ENCODE assay signal across 11 mouse cellular contexts in the genomic region with DNA sequence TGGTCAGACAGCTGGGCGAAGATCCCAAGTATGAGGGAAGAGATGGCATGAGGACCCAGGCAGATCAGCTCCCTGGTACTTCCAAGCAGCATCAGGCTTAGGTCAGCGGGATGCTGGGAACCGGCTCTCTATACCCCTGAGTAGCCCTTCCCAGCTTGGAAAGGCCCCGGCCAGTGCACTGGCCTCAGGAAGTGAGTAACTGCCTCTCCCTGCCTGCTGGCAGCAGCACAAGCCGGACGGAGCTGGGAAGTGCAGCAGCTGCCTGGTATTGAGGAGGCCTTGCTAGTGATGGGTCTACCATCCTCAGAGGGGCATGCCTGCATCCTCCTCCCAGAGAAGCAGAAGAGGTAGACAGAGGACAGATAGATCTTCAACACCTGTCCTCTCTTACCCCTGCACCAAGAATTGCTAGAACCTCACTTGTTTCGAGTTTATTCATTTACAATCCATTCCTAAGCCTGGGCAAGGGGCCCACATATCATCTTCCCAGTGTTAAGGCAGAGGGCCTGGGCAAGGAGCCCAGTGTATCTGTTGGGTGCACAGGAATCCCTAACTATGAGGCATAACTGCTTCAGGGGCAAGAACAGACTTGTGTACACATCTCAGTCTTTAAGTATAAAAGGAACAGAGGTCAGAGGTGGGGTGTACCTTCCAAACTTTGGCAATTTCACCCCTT. TPM values are rescaled to one million over a fixed set of nuclear protein-coding genes. Genes with fewer than 3 reads are reported as not detected.
DNase-seq lines count a peak whose midpoint lies in the region; ATAC-seq and TF ChIP-seq lines count a peak whose summit lies in the region.
"Had no signal": no experiment of that assay in that cellular context is flagged by ENCODE, and none has a peak within 500 bp of the region (broad histone marks: within the 10 kb centered on the region; RNA-seq: fewer than 3 reads in every experiment).

No protein-coding gene starts in this region.

- H3K9ac ChIP-seq in kidney, embryonic 14.5 days (ENCODE audit: low read depth, low read length), result no peak overlapping the region
- no peak overlapping the region for H3K9ac ChIP-seq in intestine, embryonic 15.5 days

- peaks cover 5% of the 10 kb centered on the region for H3K4me1 ChIP-seq in kidney, adult 2 months (ENCODE audit: control insufficient read depth, insufficient read depth, low read length)
- H3K4me1 ChIP-seq in kidney, embryonic 14.5 days (ENCODE audit: control insufficient read depth, insufficient read depth, low read length), result peaks cover 12% of the 10 kb centered on the region
- peaks cover 35% of the 10 kb centered on the region for H3K4me1 ChIP-seq in intestine, embryonic 15.5 days (replicated peaks)
- H3K4me1 ChIP-seq in cerebellum, adult 2 months (ENCODE audit: control insufficient read depth, insufficient read depth, low read length), result no peaks in the 10 kb centered on the region

- no peak overlapping the region for H3K4me2 ChIP-seq in kidney, embryonic 14.5 days (replicated peaks; ENCODE audit: low read depth, low read length)
- no peak overlapping the region for H3K4me2 ChIP-seq in intestine, embryonic 15.5 days (replicated peaks)

- WGBS in kidney, adult 2 months, result 66% methylated on average over 7 of the region's 7 CpGs
- WGBS in kidney, embryonic 14.5 days, result 60% methylated on average over 7 of the region's 7 CpGs
- 54% methylated on average over 7 of the region's 7 CpGs for WGBS in intestine, embryonic 15.5 days
- 59% methylated on average over 7 of the region's 7 CpGs for WGBS in cerebellum, adult 2 months

- no peak overlapping the region for H3K4me3 ChIP-seq in kidney, adult 2 months (ENCODE audit: insufficient read depth, low read depth, low read length)
- no peak overlapping the region for H3K4me3 ChIP-seq in kidney, embryonic 14.5 days (ENCODE audit: low read length)
- no peak overlapping the region for H3K4me3 ChIP-seq in intestine, embryonic 15.5 days (replicated peaks)
- H3K4me3 ChIP-seq in cerebellum, adult 2 months (replicated peaks; ENCODE audit: insufficient read depth, low read depth, low read length), result no peak overlapping the region
- H3K4me3 ChIP-seq: midbrain, embryonic 10.5 days had no signal

- H3K9me3 ChIP-seq in kidney, embryonic 14.5 days (ENCODE audit: control insufficient read depth, low read length), result no peaks in the 10 kb centered on the region
- H3K9me3 ChIP-seq in intestine, embryonic 15.5 days, result no peaks in the 10 kb centered on the region
- H3K9me3 ChIP-seq: midbrain, embryonic 10.5 days had no signal

- no peak overlapping the region for H3K27ac ChIP-seq in kidney, adult 2 months (ENCODE audit: insufficient read depth, low read depth, low read length)
- H3K27ac ChIP-seq in kidney, embryonic 14.5 days (ENCODE audit: low read depth, low read length), result no peak overlapping the region
- peak overlapping the region; percentile 27; the same call in 1 of the 2 replicates for H3K27ac ChIP-seq in intestine, embryonic 15.5 days
- H3K27ac ChIP-seq in cerebellum, adult 2 months (ENCODE audit: insufficient read depth, low read length), result no peak overlapping the region
- H3K27ac ChIP-seq: midbrain, embryonic 10.5 days had no signal

- H3K27me3 ChIP-seq in kidney, adult 2 months (replicated peaks; ENCODE audit: control insufficient read depth, insufficient read depth, low read length), result no peaks in the 10 kb centered on the region
- H3K27me3 ChIP-seq in kidney, embryonic 14.5 days (ENCODE audit: control insufficient read depth, insufficient read depth, low read length), result peaks cover 8% of the 10 kb centered on the region; the same call in 1 of the 2 replicates
- H3K27me3 ChIP-seq in intestine, embryonic 15.5 days (replicated peaks), result peaks cover 5% of the 10 kb centered on the region; the same call in 1 of the 2 replicates
- H3K27me3 ChIP-seq in cerebellum, adult 2 months (ENCODE audit: control insufficient read depth, insufficient read depth, low read length), result no peaks in the 10 kb centered on the region; the same call in 1 of the 2 replicates

- no peak for ATAC-seq in kidney, embryonic 14.5 days (ENCODE audit: low FRiP score, low TSS enrichment)
- peak; percentile 31; the same call in 1 of the 2 replicates for ATAC-seq in intestine, embryonic 15.5 days
- ATAC-seq in erythroblast, adult 5-6 weeks (replicated peaks; ENCODE audit: low FRiP score, poor library complexity, severe bottlenecking), result no peak

- no peaks in the 10 kb centered on the region for H3K36me3 ChIP-seq in kidney, adult 2 months (ENCODE audit: control insufficient read depth, insufficient read depth, low read length)
- H3K36me3 ChIP-seq in kidney, embryonic 14.5 days (ENCODE audit: control insufficient read depth, insufficient read depth, low read length), result no peaks in the 10 kb centered on the region
- no peaks in the 10 kb centered on the region for H3K36me3 ChIP-seq in intestine, embryonic 15.5 days
- H3K36me3 ChIP-seq: midbrain, embryonic 10.5 days had no signal

- peak; percentile 66 for DNase-seq in kidney, adult 2 months
- peak; percentile 64 for DNase-seq in gastrocnemius, postnatal 10 days
- peak; percentile 25 for DNase-seq in skeletal muscle tissue, adult 2 months (ENCODE audit: low read depth, low spot score)
- DNase-seq in spleen, postnatal 14 days (ENCODE audit: low spot score in 2 of 2), result no peak
- no peak for DNase-seq in cerebellum, adult 2 months
- DNase-seq: thymus, postnatal 14 days had no signal

- TF ChIP-seq CTCF in kidney, adult 2 months (conservative IDR thresholded peaks at IDR 0.05; ENCODE audit: insufficient read depth, insufficient read length, low read depth, low read length), result no peak
- TF ChIP-seq CTCF in cerebellum, adult 2 months (IDR thresholded peaks at IDR 0.05; ENCODE audit: borderline replicate concordance, insufficient read depth, low read depth, low read length), result no peak

- TF ChIP-seq POLR2A in kidney, adult 2 months (IDR thresholded peaks at IDR 0.05; ENCODE audit: low read depth, low read length), result no peak
- no peak for TF ChIP-seq POLR2A in cerebellum, adult 2 months (IDR thresholded peaks at IDR 0.05; ENCODE audit: borderline replicate concordance, insufficient read depth, low read length)

RNA-seq across cellular contexts. Expression of gene Bdkrb2, which starts 5.6 kb away (rescaled TPM):
- 0.54 and 0.64 TPM in 2 replicates for polyA plus RNA-seq in kidney, adult 2 months (2012; rRNA removed)
- 0.12 and 0.14 TPM in 2 replicates for polyA plus RNA-seq in kidney, embryonic 14.5 days (2014; fragmentation: Nextera tagmentation; extraction: Ambion mirVana)
- 1 to 10 TPM; 1.2 to 1.5 TPM for total RNA-seq in gastrocnemius, postnatal 10 days (2021)
- 4.5 and 4.6 TPM in 2 replicates for polyA plus RNA-seq in intestine, embryonic 15.5 days (2015; fragmentation: Nextera tagmentation; extraction: Ambion mirVana)
- total RNA-seq in erythroblast, adult 5-6 weeks (2015; ENCODE audit: low replicate concordance), result not detected in 2 replicates
- not detected in 2 replicates for total RNA-seq in erythroblast, adult 5-6 weeks (2017; ENCODE audit: low replicate concordance)
- 0.68 and 0.70 TPM in 2 replicates for polyA plus RNA-seq in cerebellum, adult 2 months (2012; rRNA removed)

RNA-seq across cellular contexts. Expression of gene Bdkrb1, which starts 45.5 kb away (rescaled TPM):
- polyA plus RNA-seq in kidney, adult 2 months (2012; rRNA removed), result 0.15 TPM in 1 of 2 replicates, not detected in the other
- polyA plus RNA-seq in kidney, embryonic 14.5 days (2014; fragmentation: Nextera tagmentation; extraction: Ambion mirVana), result not detected in 2 replicates
- total RNA-seq in gastrocnemius, postnatal 10 days (2021), result under 1 TPM in 1 of 2 experiments, not detected in 1; 0.23 TPM
- 0.31 and 0.37 TPM in 2 replicates for polyA plus RNA-seq in intestine, embryonic 15.5 days (2015; fragmentation: Nextera tagmentation; extraction: Ambion mirVana)
- not detected in 2 replicates for total RNA-seq in erythroblast, adult 5-6 weeks (2015; ENCODE audit: low replicate concordance)
- total RNA-seq in erythroblast, adult 5-6 weeks (2017; ENCODE audit: low replicate concordance), result not detected in 2 replicates
- 0.36 TPM in 1 of 2 replicates, not detected in the other for polyA plus RNA-seq in cerebellum, adult 2 months (2012; rRNA removed)
- total RNA-seq: left cerebral cortex, postnatal 10 days had no signal
- polyA plus RNA-seq: midbrain, embryonic 10.5 days had no signal

Comparison
In these comparisons a context has a peak if more than half of its experiments do, and no peak if none do; other contexts are left out.
1. DNase-seq: peak in kidney, adult 2 months (single experiment), gastrocnemius, postnatal 10 days (single experiment) and skeletal muscle tissue, adult 2 months (single experiment); none in spleen, postnatal 14 days (0 of 2) and cerebellum, adult 2 months (0 of 2).